Mouse (Mus musculus): ENCODE results near the gene Sumo3.

DNA sequence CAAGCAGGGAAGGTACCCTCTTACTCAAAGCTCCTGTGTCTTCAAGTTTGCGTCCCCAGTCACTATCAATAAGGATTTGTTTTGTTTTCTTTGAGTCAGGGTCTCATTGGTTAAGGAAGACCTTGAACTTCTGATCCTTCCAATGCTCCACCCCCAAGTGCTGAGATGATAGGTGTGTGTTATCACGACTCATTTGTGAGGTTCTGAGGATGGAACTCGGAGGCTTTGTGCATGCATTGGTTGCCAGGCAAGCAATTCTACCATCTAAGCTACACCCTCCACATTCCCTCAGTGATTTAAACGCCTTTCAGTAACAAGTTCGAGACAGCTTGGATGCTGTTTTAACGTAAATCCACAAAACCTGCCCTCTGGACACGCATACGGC is 24.9 kb upstream of the Sumo3 start:
- TF ChIP-seq GATA1 (IDR thresholded peaks at IDR 0.05; ENCODE audit: low read length) (no peak), TAL1 (IDR thresholded peaks at IDR 0.05; ENCODE audit: low read length) (no peak)

Measured in erythroblast, embryonic 14.5 days (primary cell).